Mouse (Mus musculus) kidney, adult 11 months (tissue): ENCODE data around the gene Zdhhc19.

ENCODE experiments used
- DNase-seq: peaks from one replicate; pipeline ENCODE4 v3.0.0; 2022

Gene Zdhhc19

DNA sequence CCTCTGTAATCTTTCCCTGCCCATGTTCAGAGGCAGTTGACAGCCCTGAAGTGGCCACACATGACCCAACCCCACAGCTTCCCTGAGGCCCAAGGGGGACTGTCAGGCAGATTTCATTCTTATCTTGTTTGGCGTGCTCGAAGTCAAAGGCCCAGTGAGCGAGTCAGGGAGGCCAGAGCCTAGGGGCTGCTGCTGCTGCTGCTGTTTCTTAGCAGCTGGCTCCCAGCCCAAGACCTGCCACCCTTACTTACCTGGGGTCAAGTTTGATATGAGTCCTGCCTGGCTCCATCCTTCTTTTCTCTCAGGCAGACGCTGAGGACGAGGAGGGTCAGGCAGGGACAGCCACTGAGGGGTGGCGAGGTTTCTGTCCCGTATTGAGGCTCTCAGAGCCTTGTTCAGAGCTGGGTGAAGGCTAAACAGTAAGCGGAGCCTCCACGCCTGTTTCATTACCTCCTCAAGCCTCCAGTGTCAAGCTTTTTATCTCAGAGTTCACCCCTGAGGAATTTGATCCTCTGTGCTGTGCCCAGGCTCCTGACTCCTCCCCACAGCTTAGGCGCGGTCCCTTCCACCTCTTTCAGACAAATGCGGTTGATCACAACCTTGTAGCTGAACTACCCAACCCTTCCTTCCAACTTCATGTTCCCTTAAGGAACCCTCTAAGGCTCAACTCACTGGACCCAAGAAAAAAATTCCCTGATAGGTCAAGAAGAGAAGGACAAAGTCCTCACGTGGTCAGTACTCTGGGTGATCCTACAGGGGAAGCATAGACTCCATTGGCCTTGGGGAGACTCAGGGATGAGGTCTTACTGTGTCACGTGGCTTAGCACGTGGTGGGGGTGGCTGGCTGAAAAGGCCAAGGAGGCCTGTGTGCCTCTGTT, 8.6 kb upstream of the Zdhhc19 start, which contains the start of gene Slc51a:
TSS of gene Slc51a (minus strand) at position 646 of the 878 bp plus-strand sequence.
- peak; percentile 87 for DNase-seq

DNA sequence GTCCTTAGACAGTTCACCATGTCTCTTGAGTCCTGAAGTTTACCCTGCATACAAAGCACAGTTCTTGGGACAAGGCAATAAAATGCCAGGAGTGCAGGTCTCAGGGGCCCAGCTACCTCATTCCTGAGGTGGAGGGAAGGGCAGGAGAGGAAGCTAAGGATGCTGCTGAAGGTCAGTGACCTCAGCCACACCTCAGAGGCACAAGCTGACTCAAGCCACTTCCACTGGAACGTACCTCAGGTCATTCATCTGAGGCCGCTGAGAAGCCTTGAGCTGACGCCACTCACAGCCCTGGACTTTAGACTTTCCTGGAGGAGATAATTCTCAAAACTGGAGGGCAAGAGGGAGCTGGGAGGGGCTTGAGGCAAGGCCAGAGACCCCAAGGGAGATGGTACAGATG, 7.1 kb upstream of the Zdhhc19 start:
- DNase-seq, result peak; percentile 61

GRCm38 (mm10) chr16:32494371-32494770, 1.7 kb upstream of the Zdhhc19 start:
- peak; percentile 52 for DNase-seq

DNA sequence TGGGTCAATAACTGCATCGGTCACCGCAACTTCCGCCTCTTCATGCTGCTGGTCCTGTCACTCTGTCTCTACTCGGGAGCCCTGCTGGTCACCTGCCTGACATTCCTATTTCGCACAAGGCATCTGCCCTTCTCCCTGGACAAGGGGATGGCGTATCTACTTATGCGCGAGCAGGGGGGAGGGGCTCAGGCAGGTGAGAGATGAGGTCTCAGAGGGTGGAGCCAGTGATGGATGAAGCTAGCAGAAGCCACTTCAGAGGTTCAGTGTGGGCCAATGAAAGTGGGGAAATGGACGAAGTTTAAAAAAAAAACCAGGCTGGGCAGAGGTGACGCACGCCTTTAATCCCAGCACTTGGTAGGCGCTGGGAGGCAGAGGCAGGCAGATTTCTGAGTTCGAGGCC, 2.9 kb downstream of the Zdhhc19 start:
- no peak for DNase-seq

- DNase-seq, result peak; percentile 69
These were observed 3.5 kb downstream of the Zdhhc19 start for GRCm38 (mm10) chr16:32499430-32500037.

DNA sequence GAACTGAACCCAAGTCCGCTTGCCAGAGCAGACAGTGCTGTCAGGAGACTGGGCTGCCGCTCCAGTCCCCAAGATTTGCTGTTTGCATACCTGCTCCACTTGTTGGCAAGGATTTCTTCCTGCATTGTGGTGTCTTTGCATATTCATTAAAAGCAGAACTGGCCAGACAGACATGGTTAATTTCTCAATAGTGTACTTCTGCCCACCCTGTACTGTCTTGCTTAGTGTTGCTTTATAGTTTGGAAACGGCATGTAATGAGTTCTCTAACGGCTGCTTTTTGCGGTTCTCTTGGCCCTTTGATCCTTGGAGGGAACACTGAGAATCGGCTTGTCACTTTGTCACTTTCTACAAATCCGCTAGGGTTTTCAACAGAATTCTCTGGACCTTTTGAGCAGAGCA, 5.4 kb downstream of the Zdhhc19 start:
- no peak for DNase-seq

GRCm38 (mm10) chr16:32502621-32503335, 6.7 kb downstream of the Zdhhc19 start:
- no peak for DNase-seq

DNA sequence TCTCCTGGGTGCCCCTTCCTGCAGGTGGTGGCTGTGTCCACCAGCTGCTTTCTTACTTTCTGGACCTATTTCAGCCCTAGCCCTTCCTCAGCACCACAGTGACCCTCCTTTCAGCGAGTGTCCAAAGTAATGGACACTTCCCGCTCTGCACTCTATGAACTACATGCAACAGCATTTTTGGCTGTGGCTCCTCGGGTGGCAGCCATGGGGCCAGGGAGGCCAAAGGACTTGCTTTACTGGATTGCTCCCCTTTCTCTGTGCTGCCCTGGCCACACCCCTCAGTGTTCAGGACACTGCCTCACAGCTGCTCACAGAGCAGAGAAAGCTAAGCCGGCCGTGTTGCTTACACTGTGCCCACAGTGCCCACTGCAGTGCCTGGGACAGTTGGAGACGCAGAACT, 7.6 kb downstream of the Zdhhc19 start:
- no peak for DNase-seq

DNA sequence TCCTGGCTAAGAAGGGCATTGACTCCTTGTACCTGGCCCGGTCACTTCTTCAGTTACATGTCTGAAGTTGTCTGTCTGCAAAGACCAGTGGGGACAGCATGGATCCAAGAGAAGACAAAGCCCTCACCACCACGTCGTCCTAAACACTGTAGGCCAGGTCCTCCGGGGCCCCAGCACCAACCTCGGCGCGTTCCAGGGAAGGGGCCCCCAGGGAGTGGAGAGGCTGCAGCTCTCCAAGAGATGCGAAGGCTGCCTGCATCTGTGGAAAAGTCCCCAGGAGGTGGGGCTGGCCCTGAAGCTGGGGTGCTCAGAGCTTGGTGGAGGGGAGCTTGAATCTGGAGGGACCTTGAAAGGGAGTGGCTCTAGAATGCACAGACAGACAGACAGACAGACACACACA, 10.2 kb downstream of the Zdhhc19 start:
- no peak for DNase-seq

DNA sequence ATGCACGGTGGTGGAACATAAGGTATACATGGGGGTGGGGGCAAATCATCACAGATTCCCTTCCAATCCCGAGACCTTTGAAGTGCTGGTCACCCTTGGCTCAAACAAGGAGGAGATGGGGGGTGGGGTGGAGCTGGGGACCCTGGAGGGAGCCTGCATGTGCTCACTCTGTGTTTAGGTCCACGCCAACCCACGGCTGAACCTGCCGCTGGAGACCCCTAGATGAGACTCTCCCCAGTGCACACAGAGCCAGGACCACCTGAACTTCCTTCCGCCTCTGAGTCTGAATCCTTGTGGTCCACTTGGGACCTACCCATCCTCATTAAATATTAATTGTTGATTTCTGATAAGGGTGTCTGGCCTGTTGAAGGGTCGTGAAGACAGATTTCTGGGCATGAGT, 10.8 kb downstream of the Zdhhc19 start:
- DNase-seq, result no peak

- DNase-seq, result no peak
These were observed 11.3 kb downstream of the Zdhhc19 start for GRCm38 (mm10) chr16:32507407-32507806.

DNA sequence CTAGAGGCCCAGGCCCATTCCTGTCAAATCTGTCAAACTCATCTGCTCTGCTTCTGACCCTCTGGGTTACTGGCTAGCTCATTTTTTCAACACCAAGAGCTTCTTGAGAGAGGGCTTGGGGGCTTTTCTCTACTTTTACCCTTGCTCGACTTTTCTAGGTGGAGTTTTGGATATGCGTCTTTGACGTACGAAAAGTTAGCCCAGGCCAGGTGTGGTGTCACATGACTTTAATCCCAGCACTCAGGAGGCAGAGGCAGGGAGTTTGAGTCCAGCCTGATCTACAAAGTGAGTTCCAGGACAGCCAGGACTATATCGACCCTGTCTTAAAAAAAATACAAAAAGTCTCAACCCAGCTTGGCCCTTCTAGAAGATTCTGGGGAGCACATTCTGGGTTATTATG, 12.0 kb downstream of the Zdhhc19 start:
- no peak for DNase-seq

- DNase-seq, result no peak
These were observed 12.5 kb downstream of the Zdhhc19 start for GRCm38 (mm10) chr16:32508506-32509065.

DNA sequence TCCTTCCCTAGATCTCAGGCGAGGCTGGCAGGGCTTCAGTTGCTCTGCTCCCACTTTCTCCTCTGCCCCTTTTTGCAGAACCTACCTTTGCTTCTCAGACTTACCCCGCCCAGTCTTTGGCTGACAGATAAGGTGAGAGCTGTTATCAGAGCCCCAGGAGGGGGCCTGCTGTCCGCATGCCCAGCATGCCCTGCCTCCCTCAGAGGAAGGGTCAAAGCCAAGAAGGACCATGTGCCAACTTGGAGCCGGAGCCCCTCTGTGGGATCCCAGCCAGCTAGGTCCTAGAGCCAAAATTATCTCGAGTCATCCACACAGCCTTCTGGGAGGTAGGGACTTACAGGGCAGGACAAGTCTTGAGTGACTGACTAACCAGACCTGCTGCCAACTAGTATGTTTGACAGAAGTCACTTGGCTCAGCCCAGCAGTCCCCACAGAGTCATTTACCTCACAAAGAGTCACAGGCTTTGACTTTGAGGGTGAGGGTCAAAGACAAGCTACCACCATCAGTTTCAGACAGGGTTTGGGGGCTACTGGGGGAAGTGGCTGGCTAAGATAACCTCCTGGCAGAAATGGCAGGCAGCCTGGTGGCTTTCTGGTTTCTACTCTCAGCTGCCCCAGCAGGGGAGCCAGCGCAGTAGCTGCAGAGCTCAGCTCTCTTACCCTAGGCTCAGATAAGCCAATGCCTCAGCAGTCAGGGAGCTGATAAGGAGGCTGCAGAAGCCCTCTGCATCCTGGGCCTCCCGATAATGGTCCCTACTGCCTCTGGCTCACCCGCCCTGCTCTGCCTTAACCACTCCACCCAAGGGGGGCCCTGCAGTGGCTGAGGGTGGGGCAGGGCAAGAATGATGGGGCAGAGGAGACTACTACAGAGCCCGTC, 13.2 kb downstream of the Zdhhc19 start:
- no peak for DNase-seq

GRCm38 (mm10) chr16:32510399-32511337, 14.6 kb downstream of the Zdhhc19 start:
- DNase-seq, result no peak

GRCm38 (mm10) chr16:32511338-32511734, 15.3 kb downstream of the Zdhhc19 start:
- DNase-seq, result no peak

- DNase-seq, result no peak
These were observed 15.9 kb downstream of the Zdhhc19 start for GRCm38 (mm10) chr16:32511827-32512490.

GRCm38 (mm10) chr16:32512921-32513320, 16.9 kb downstream of the Zdhhc19 start:
- no peak for DNase-seq

DNA sequence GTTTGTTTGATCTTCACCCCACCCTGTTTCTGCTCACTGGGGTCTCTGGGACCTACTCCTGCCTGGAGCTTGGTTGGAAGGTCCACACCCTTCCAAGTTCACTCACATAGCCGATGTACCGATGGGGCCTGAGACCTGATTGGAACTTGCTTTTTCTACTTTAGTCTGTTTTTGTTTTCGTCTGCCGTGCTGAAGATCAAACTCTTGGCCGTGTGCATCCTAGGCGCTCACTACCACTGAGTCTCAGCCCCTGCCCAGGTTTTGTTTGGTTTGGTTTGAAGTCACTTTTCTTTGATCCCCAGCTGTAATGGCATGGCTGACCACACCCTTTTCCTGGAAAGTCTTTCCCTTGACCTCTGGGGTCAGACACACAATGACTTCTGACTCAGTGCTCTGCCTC, 17.3 kb downstream of the Zdhhc19 start:
- no peak for DNase-seq

DNA sequence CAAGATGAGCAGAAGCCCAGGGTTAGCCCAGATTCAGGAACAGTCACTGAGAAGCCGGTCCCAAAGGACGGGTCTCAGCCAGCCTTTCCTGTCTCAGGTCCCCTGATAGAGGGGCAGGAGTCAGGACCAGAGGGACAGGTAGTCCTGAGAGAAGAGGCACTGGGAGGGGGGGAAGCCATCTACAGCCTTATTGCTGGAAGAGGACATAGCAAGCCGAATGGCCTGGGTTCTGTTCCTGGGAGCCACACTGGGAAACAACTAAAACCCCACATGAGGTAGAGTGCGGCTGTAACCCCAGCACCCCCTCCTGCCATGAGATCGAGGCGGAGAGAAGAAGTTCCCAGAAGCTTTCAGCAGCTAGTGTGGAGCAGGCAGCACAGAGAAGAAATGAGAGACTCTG, 17.9 kb downstream of the Zdhhc19 start:
- DNase-seq, result no peak
